Mouse (Mus musculus) midbrain, embryonic 11.5 days (tissue): ENCODE measurements around the gene Ptprn2. TPM values are rescaled to one million over a fixed set of nuclear protein-coding genes. Genes with fewer than 3 reads are reported as not detected.

Experiments
- ATAC-seq: fragments of 200-750 bp; cut with Nextera tagmentation; 2 replicates; pipeline ENCODE4 v1.8.0; 2017; ENCODE audit warnings: moderate TSS enrichment, moderate library complexity; ENCODE audit not compliant: low FRiP score
- DNase-seq: peaks from one replicate; pipeline ENCODE4 v3.0.0; 2015; ENCODE audit warnings: low spot score; ENCODE audit errors: missing footprints
- H3K27ac ChIP-seq: fragments of 300-500 bp; sonication (generic); 2 replicates; pipeline ENCODE4 v1.5.1; 2014; ENCODE audit warnings: low read depth, low read length
- H3K27me3 ChIP-seq: fragments of 300-500 bp; sonication (generic); 2 replicates; pipeline ENCODE4 v1.6.1; 2014; ENCODE audit warnings: mild to moderate bottlenecking, low read length, moderate library complexity, mixed read lengths; ENCODE audit not compliant: control insufficient read depth, insufficient read depth
- H3K36me3 ChIP-seq: fragments of 300-500 bp; sonication (generic); 2 replicates; pipeline ENCODE4 v1.6.1; 2014; ENCODE audit warnings: mild to moderate bottlenecking, low read length, moderate library complexity, mixed read lengths; ENCODE audit not compliant: control insufficient read depth, insufficient read depth
- H3K4me1 ChIP-seq: fragments of 300-500 bp; sonication (generic); 2 replicates; pipeline ENCODE4 v1.6.1; 2014; ENCODE audit warnings: low read length; ENCODE audit not compliant: control insufficient read depth, insufficient read depth
- H3K4me2 ChIP-seq: fragments of 300-500 bp; sonication (generic); 2 replicates; pipeline ENCODE4 v1.6.1; 2014; ENCODE audit warnings: mild to moderate bottlenecking, moderate library complexity
- H3K4me3 ChIP-seq: fragments of 300-500 bp; sonication (generic); 2 replicates; pipeline ENCODE4 v1.5.1; 2014; ENCODE audit warnings: low read depth, low read length
- H3K9ac ChIP-seq: fragments of 300-500 bp; sonication (generic); 2 replicates; pipeline ENCODE4 v1.6.1; 2014; ENCODE audit warnings: low read length
- H3K9me3 ChIP-seq: fragments of 300-500 bp; sonication (generic); 2 replicates; pipeline ENCODE4 v1.6.1; 2016; ENCODE audit warnings: low read length; ENCODE audit not compliant: control insufficient read depth
- WGBS: fragments of 180-500 bp; shearing (Covaris S2); extraction: QIAGEN DNeasy Blood & Tissue Kit; methylation state at CpG from one replicate; pipeline ENCODE4 v1.1.7; 2014; 5-methylcytosine and 5-hydroxymethylcytosine counted together
- polyA plus RNA-seq: library from polyadenylated mRNA; unstranded; fragments of >200 nt; fragmentation: Nextera tagmentation; extraction: Ambion mirVana; gene quantifications from 2 replicates; pipeline ENCODE4 v1.2.1, GENCODE M21; 2014

The Ptprn2 gene
- polyA plus RNA-seq, 1 experiment from 2014 or later = 7.3 TPM

- no peak overlapping the region for H3K4me3 ChIP-seq
- no peaks in the 10 kb centered on the region for H3K4me1 ChIP-seq
- H3K4me2 ChIP-seq = no peak overlapping the region
- 87% methylated on average over 1 of the region's 1 CpGs for WGBS
- ATAC-seq = no peak
- no peaks in the 10 kb centered on the region for H3K27me3 ChIP-seq
- no peak for DNase-seq
- no peak overlapping the region for H3K9ac ChIP-seq
- H3K9me3 ChIP-seq = no peaks in the 10 kb centered on the region
- no peak overlapping the region for H3K27ac ChIP-seq
- no peaks in the 10 kb centered on the region for H3K36me3 ChIP-seq
Observed at GRCm38 (mm10) chr12:116873866-116874585, 388.5 kb downstream of the Ptprn2 start.

GRCm38 (mm10) chr12:116887496-116888281, 402.2 kb downstream of the Ptprn2 start:
- Histone ChIP-seq H3K9ac (no peak overlapping the region), H3K27me3 (no peaks in the 10 kb centered on the region), H3K4me2 (no peak overlapping the region), H3K4me3 (no peak overlapping the region), H3K36me3 (no peaks in the 10 kb centered on the region), H3K4me1 (no peaks in the 10 kb centered on the region), H3K9me3 (no peaks in the 10 kb centered on the region), H3K27ac (no peak overlapping the region)
- 74% methylated on average over 6 of the region's 6 CpGs for WGBS
- DNase-seq (no peak), ATAC-seq (no peak)

GRCm38 (mm10) chr12:116888856-116889255, 403.3 kb downstream of the Ptprn2 start:
- H3K36me3 ChIP-seq = no peaks in the 10 kb centered on the region
- H3K4me3 ChIP-seq = no peak overlapping the region
- no peaks in the 10 kb centered on the region for H3K9me3 ChIP-seq
- DNase-seq (no peak), ATAC-seq (no peak)
- no peaks in the 10 kb centered on the region for H3K4me1 ChIP-seq
- no peak overlapping the region for H3K27ac ChIP-seq
- no peaks in the 10 kb centered on the region for H3K27me3 ChIP-seq
- H3K4me2 ChIP-seq = no peak overlapping the region
- H3K9ac ChIP-seq = no peak overlapping the region
- 86% methylated on average over 2 of the region's 2 CpGs for WGBS

GRCm38 (mm10) chr12:116892584-116892983, 407.1 kb downstream of the Ptprn2 start:
- Histone ChIP-seq H3K27ac (no peak overlapping the region), H3K4me1 (no peaks in the 10 kb centered on the region), H3K4me2 (no peak overlapping the region), H3K9ac (no peak overlapping the region), H3K36me3 (no peaks in the 10 kb centered on the region), H3K27me3 (no peaks in the 10 kb centered on the region), H3K4me3 (no peak overlapping the region), H3K9me3 (no peaks in the 10 kb centered on the region)
- 92% methylated on average over 8 of the region's 8 CpGs for WGBS
- no peak for DNase-seq
- ATAC-seq = no peak

GRCm38 (mm10) chr12:116896651-116897050, 411.1 kb downstream of the Ptprn2 start:
- H3K4me2 ChIP-seq = no peak overlapping the region
- no peak for DNase-seq
- 0 out of 2 replicates have a peak, but pooled peaks cover 2% of the 10 kb centered on the region for H3K4me1 ChIP-seq
- H3K27me3 ChIP-seq = no peaks in the 10 kb centered on the region
- H3K4me3 ChIP-seq = no peak overlapping the region
- no peak for ATAC-seq
- no peak overlapping the region for H3K9ac ChIP-seq
- H3K36me3 ChIP-seq = no peaks in the 10 kb centered on the region
- H3K27ac ChIP-seq = no peak overlapping the region
- 66% methylated on average over 2 of the region's 2 CpGs for WGBS
- H3K9me3 ChIP-seq = no peaks in the 10 kb centered on the region

- no peak overlapping the region for H3K9ac ChIP-seq
- no peaks in the 10 kb centered on the region for H3K27me3 ChIP-seq
- no peak for ATAC-seq
- no peak overlapping the region for H3K27ac ChIP-seq
- WGBS = 57% methylated on average over 3 of the region's 3 CpGs
- no peaks in the 10 kb centered on the region for H3K9me3 ChIP-seq
- H3K4me1 ChIP-seq = 0 out of 2 replicates have a peak, but pooled peaks cover 2% of the 10 kb centered on the region
- H3K36me3 ChIP-seq = no peaks in the 10 kb centered on the region
- DNase-seq = no peak
- H3K4me2 ChIP-seq = no peak overlapping the region
- H3K4me3 ChIP-seq = no peak overlapping the region
Observed at GRCm38 (mm10) chr12:116901773-116902172, 416.3 kb downstream of the Ptprn2 start.

GRCm38 (mm10) chr12:116907424-116907823, 421.9 kb downstream of the Ptprn2 start:
- DNase-seq (no peak), ATAC-seq (peak; percentile 76)
- H3K4me2 ChIP-seq = no peak overlapping the region
- H3K9me3 ChIP-seq = no peaks in the 10 kb centered on the region
- no peaks in the 10 kb centered on the region for H3K36me3 ChIP-seq
- no peak overlapping the region for H3K9ac ChIP-seq
- H3K27me3 ChIP-seq = no peaks in the 10 kb centered on the region
- H3K27ac ChIP-seq = no peak overlapping the region
- no peak overlapping the region for H3K4me3 ChIP-seq
- peaks cover 21% of the 10 kb centered on the region for H3K4me1 ChIP-seq
- WGBS = 20% methylated on average over 1 of the region's 1 CpGs

GRCm38 (mm10) chr12:116908668-116909067, 423.1 kb downstream of the Ptprn2 start:
- DNase-seq (no peak), ATAC-seq (peak; percentile 74)
- H3K9me3 ChIP-seq = no peaks in the 10 kb centered on the region
- H3K27me3 ChIP-seq = no peaks in the 10 kb centered on the region
- peaks cover 21% of the 10 kb centered on the region for H3K4me1 ChIP-seq
- whole genome bisulfite sequencing = 30% methylated on average over 2 of the region's 2 CpGs
- H3K36me3 ChIP-seq = no peaks in the 10 kb centered on the region
- H3K4me2 ChIP-seq = no peak overlapping the region
- H3K9ac ChIP-seq = no peak overlapping the region
- no peak overlapping the region for H3K4me3 ChIP-seq
- no peak overlapping the region for H3K27ac ChIP-seq

GRCm38 (mm10) chr12:116916776-116917175, 431.3 kb downstream of the Ptprn2 start:
- Histone ChIP-seq H3K4me3 (no peak overlapping the region), H3K36me3 (no peaks in the 10 kb centered on the region), H3K27me3 (no peaks in the 10 kb centered on the region), H3K4me2 (no peak overlapping the region), H3K4me1 (peaks cover 17% of the 10 kb centered on the region), H3K9me3 (no peaks in the 10 kb centered on the region), H3K27ac (no peak overlapping the region), H3K9ac (no peak overlapping the region)
- ATAC-seq (no peak), DNase-seq (no peak)
- 78% methylated on average over 5 of the region's 5 CpGs for WGBS
